Mouse (Mus musculus) megakaryocyte-erythroid progenitor cell, adult 5-6 weeks (primary cell): ENCODE measurements at regions not wholly inside any gene's neighbourhood (a gene's known extent, or its start where the extent isn't known, plus 50 kb on each side); places are given as distances from the start of the nearest gene placed in this dataset.

Experiments used
- ATAC-seq: replicated peaks from 2 replicates; pipeline ENCODE4 v1.8.0; 2016; ENCODE audit warnings: mild to moderate bottlenecking, inconsistent platforms; ENCODE audit not compliant: severe bottlenecking, poor library complexity, low FRiP score, low TSS enrichment

DNA sequence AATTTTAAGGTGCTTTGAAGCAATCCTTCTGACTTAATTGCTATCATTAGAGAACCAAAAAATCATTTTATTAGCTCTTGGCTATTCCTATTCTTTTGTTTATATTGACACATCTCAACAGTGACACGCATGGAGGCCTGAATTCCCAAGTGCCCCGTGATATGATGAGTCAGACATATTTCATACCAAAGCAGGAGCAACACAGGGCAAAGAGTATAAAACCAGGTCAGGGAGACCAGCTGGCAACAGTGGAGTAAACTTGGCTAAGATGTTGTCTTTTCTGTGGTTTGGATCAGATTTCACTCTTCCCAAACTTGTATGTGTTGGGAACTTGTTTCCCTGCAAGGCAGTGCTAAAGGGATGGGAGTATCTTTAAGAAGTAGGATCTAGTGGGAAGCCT, 500.6 kb upstream of the Camk1g start:
- ATAC-seq = no peak

DNA sequence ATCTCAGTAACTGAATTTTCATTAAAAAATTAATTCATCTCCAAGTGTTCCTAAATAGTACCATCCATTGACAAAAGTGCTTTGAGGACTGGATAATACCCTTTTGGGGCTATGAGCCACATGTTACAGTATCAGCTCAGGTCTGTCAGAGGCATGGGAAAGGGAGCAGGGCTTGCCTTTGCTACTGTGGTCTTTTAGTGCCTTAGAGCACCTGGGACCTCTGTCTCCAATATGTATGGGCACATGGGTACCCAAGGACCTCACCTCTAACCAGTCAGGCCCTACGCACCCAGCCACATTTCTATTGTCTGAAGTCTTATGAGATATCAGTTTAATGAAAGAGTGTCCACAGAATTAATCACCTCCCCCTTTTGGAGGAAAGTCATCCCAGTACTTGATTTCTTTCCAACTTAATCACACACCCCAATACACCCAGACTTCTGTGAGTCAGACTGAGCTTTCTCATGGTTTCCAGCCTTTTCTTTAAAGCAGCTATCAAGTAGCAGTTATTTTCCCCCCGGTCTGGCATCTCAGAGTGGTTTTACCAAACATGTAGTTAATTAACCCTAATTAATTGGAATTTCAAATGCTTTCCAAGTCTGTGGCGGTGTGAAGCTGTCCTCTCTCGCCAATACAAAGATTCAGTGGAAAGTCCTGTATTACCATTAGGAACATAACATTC, 498.7 kb upstream of the Camk1g start:
- ATAC-seq = no peak

DNA sequence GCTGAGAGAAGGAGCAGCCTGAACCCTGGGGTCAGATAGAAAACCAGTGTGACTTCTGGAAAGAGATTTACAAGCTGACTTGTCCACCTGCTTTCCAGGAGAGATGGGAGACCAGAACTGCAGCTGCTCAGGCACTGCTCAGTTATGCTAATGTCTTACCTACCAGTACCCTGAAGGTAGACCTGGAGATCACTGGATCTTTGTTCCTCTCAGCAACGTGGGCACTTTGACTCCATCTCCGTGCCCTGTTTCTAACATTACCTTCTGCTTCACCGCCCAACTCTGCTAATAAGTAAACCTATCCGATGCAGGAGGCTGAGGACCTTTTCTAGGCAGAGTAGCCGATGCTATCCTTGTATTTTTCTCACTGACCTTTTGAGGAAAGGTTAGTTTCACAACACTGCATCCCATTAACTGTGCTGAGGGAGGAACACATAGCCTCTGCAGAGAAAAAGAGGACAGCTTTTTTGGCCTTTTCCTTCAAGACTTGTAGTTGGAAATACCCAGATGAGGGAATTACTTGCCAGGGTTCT, 490.7 kb upstream of the Camk1g start:
- no peak for ATAC-seq

DNA sequence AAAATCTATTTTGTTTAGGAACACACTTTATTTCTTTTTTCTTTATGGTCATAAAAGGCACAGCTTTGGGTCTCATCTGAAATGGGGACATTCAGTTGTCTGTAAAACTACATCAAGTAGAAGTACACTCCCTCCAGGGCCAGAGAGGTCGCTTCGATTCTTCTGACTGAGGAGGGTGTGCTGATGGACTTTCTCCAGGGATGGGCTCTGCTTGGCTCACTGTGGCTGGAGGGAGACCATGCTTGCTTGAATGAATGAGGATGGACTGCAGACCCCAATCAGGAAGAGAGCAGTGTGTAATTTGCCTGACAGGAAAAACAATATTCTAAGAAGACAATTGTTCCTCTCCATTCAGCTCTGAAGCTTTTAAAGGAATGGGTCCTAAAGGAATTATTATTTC, 490.3 kb upstream of the Camk1g start:
- no peak for ATAC-seq

DNA sequence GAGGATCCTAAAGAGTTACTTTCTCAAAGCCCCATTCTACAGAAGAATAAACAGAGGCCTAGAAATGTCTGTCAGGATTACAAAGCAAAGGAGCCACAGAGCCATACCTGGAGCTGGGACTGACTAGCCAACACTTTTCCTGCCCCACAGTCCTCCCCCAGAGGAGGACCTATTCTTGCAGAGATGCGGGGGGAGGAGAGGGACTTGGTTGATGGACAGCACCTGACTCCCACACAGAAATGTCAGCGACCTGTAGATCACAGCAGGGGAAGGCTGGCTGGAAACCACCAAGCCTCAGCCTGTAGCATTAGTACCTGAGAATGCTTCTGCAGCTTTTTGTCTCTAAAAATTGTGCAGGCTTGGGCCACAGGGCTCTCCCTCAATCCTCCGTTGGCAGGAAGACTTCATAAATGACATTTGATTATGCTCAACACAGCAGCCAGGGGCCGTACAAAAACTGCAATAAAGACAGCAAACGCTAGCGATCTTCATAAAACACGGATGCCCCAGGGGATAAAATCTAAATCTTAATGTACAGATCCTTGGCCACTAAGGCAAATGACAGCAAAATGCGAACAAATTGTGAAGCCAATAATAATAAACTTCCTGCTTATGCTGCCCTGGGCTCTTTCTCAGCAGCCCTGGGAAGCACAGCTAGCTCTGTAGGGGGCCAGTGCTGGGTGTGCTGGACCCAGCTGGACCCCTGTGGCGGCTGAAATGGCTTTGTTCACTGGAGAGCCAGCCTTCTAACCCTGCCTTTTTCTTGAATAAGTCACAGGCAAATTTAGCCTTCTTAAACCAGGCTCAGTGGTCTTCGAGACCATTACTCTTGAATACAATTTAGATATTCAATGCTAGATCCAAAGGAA, 489.4 kb upstream of the Camk1g start:
- ATAC-seq = no peak

DNA sequence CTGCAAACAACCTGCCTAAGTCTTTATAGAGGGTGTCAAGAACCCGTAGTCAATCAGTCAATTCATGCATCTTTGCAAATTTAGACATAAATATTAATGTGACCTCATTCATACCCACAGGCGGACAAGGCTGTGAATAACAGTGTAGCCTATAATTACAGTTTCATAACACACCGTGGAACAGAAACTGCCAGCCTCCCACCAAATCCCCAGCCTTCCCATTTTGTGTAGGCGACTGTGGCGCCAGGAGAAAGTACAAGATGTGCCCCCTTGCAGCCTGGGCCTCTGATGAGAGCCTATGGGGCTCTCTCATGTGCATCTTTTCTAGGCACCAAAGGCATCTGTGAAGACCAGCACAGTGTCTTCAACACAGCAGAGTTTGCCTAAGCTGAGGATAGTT, 477.8 kb upstream of the Camk1g start:
- ATAC-seq = no peak

DNA sequence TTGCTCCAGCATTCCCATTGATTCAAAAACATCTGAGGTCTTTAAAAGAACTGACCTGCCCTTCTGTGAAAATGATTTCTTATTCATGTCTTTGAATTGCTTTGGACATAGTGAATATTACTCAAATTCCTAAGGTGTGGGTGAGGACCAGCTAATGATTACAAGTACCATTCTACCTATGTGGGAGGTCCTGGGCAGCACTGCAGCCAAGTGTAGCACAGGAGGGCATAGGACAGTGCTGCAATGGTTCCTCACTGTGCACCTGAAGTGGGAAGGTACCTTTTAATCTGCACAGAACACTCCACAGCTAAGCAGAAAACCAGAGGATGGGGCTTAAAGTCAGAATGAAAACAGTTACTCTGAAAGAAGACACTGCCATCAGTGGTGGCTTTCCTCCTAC, 474.8 kb upstream of the Camk1g start:
- ATAC-seq = no peak

DNA sequence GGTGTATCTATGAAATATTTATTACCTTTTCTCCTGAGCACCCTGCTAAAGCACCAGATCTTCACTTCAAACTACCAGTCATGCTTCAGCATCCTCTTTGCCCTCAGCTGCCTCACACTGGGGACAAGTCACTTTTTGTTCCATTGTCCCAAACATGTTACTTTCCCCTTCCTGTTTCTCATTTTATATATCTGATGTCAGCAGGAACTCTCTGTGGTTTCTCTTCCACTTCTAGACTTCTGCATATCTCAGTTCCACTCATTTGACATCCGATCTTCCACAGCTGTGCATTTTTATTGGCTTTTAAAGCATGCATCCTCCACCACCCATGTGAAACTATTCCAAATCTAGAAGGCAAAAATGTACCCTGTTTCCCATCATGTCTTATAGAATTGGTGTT, 474.4 kb upstream of the Camk1g start:
- no peak for ATAC-seq

DNA sequence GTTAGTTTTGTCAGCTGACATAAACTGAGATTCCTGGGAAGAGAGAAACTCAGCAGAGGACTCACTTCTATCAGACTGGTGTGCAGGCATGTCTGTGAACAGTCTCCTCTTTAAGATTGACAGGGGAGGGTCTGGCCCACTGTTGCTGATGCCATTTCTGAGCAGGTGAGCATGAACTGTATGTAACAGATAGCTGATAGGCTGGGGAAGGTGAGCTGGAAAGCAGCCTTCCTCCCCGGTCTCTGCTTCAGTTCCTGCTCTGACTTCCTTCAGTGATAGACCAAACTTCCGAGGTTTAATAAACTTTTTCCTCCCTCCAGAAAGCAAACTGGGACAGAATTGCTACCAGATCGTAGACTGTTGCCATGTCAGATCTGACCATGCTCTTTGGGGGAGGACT, 430.9 kb upstream of the Camk1g start:
- no peak for ATAC-seq

DNA sequence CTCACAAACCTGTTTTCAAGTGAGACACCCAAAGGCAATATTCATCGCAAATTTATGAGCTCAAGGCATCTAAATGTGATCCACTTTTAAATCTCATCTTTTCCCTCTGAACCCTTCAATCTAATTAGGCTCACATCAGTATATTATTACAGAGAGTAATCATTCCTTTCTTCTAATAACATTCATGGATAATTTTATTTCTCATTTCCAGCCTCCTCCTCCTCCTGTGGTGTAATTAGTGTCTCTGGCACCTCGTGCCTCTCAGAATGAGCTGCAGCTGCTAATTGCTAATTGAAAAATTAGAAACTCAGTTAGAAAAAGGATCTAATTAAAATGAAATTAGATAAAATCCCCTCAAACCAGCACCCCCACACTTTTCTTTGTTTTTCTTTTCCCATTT, 420.5 kb upstream of the Camk1g start:
- ATAC-seq = no peak

DNA sequence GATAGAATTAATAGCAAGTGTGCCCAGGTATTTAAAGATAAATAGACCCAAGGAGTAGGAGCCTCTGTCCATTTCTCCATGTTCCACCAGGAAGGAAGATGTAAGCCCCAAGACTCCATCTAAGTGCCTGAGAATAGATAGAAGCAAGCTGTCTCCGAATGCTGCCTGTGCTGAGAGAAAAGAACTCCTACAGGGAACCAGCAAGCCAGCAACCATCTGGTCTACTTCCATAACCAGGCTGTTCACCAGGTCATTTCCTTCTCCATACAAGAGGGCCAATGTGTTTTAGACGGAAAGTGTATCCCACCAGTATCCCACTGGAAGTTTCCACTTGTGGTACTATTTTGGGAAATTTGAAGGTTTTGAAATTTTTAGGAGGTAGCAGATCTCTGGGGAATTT, 418.4 kb upstream of the Camk1g start:
- no peak for ATAC-seq

DNA sequence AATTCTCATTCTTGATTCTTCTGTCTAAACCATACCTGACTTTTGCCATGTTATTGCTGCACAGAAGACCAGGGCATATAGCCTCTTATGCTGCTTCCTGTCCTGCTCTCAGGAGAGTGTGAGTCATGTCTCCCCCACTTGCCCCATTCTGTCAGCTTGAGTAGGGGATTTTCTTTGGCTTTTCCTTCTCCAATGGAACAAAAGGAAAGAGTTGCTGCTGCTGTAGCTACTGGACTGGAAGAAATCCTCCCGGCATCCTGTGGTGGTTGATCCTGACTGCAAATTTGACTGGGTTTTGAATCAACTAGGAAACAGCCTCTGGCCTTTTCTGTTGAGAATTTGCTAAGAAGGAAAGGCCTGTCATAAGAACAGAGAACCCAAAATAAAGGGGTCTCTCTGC, 417.3 kb upstream of the Camk1g start:
- no peak for ATAC-seq

DNA sequence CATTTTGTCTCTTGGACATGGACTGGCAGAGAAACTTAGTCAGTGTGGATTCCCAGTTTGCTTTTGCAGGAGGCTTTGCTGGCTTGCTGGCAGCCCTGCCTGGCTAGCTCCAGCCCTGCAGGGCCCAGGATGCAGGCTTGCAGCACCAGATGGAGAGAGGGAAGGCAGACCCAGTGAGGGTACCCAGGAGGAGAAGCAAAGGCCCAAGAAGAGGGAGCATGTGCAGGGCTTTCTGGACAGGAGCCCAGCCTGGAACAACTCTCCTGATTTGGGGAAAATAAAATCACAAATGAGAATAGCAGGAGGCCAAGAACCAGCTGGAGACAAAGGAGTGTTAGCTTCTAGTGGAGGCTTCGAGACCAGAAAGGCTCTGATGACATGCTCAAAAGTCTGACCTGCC, 414.9 kb upstream of the Camk1g start:
- no peak for ATAC-seq

DNA sequence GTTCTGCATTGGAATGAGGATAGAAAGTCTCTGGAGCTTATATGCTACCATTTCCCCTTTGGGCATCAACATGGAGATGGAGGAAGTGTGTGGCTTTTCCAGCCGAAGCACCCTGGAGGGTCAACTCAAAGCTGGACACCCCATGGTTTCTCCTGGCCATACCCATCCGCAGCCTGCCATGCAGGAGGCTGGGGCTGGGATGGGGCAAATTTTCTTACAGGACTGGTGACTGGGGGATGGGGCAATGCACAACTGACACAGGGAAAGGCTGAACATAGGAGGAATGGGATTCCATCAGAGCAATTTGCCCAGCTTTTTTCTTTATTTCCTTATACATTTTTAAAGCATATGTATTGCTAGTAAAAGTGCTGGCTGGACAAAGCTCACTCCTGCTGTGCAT, 414.4 kb upstream of the Camk1g start:
- no peak for ATAC-seq

DNA sequence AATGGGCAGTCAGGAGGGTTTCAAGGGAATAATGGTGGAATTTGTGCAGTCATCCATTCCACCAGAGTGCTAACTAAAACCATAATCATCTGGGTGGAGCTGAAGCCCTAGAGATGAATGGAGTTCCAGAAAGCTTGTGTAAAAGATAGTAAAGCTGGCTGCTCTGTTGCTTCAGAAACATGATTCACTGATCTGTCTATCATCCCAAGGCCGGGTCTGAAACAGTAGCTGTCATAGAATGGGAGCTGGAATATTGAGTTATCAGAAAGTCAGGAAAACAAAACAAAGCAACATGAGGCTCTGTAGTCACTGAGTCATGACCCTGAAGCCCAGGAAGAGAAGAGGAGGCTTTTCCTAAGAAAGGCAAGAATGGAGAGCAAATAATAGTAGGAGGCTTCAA, 408.1 kb upstream of the Camk1g start:
- ATAC-seq = no peak

DNA sequence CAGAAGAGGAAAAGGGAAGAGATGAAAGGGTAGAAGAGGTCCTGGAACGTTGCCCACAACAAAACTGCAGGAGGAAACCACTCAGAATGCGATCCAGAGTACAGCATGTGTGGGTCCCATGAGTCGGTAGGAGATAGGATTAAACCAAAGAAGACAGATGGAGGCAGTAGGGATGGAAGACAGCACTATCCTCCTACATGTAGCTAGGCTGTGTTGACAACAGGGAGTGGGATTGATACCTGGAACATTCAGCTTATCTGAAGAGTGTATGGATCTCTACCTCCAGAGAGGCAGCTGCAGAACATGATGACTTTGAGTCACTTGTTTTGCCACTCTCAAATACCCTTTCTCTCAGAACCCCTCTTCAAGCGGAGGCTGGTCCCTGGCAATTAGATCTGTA, 399.4 kb upstream of the Camk1g start:
- ATAC-seq = no peak

DNA sequence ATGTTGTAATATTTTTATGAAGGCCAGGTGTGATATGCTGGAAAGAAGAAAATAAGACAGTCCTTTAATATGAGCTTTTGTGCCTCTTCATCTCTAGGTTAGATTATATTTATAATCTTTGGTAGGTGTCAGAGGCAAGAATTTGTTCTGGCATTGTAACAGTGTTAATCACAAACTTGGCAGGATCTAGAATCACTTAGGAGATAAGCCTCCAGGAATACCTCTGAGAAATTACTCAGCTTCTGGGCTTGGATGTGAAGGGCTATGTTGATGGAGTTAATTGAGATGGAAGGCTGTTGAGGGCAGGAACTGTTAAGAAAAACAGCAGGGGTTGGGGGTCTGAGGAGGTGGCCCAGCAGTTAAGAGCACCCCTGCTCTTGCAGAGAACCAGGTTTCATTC, 394.0 kb upstream of the Camk1g start:
- no peak for ATAC-seq

DNA sequence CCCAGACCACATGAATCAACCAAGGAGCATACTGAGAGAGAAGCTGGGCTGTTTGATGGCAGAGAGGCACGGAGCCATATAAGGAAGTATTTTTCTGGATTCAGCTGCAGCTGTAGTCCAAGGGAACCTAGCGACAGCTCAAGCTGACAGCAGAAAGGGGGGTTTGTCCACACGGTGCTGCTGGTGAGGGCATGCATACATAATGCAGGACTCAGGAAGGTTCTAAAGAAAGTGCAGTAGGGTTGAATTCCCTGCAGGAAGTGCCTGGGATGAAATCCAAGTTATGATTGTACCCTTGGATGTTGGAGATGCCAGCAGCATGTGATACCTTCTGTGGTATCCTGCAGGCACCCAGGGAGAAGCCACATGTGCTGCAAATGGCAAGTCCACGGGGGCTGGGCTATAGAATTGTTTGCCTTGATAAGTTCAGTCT, 381.7 kb upstream of the Camk1g start:
- no peak for ATAC-seq

DNA sequence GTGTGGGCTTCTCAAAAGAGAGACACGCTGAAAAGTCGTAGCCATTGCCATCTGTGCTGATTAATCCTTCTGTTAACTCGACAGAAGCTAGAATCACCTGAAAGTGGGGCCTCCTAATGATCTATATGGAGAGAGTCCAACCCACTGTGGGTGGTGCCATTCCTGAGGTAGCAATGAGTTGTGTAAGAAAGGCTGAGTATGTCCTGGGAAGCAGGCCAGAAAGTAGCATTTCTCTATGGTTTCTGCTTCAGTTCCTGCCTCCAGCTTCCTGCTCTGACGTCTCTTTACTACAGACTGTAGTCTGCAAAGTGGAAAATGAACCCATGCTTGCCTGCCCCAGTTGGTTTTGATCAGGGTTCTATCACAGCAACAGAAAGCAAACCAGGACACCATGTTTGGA, 380.8 kb upstream of the Camk1g start:
- no peak for ATAC-seq

DNA sequence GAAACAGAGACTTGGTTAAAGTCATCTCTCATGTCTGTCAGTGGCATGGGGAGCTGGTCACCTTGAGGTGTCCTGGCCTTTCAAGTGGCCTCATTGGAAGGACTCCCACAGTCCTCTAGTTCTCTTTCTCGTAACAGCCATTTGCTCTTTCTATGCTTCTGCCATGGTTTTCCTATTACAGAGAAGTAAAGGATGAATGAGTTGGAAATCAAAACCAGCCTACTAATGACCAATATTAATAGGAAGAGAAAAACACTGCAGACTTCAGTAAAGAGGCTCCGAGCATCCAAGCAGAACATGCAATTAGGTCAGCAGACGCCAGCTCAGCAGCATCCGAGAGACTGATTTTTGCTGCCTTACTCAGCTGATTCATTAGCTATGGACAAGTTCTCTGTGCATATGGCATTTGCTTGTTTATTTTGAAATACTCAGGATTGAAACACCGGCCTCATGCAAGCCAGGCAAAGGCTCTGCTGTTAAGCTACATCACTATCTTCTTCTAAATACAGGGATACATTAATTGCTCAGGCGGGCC, 377.4 kb upstream of the Camk1g start:
- ATAC-seq = no peak

DNA sequence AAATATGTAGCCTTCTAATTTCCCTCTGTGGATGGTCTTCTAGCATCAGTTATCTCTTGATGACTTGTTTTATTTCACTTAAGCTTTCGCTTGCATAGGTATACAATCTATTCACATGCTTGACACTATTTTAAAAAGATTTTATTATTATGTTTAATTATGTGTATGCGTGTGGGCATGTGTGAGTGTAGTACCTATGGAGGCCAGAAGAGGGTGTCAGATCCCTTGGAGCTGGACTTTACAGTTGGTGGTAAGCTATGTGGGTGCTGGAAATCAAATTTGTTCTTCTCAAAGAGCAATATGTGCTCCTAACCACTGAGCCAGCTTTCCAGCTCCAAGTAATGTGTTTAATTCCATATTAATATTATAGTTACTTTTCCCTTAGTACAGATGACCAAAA, 372.6 kb upstream of the Camk1g start:
- no peak for ATAC-seq
